Mouse (Mus musculus) stomach, embryonic 14.5 days (tissue): ENCODE results near the gene Ercc6. TPM values are rescaled to one million over a fixed set of nuclear protein-coding genes. Genes with fewer than 3 reads are reported as not detected.

ENCODE experiments used
- ATAC-seq: fragments of 200-750 bp; cut with Nextera tagmentation; 2 replicates; pipeline ENCODE4 v1.8.0; 2017; ENCODE audit warnings: low read depth, moderate TSS enrichment; ENCODE audit not compliant: insufficient number of reproducible peaks, insufficient read depth, low FRiP score
- H3K27ac ChIP-seq: fragments of 300-500 bp; sonication (generic); 2 replicates; pipeline ENCODE4 v1.5.1; 2014; ENCODE audit warnings: mild to moderate bottlenecking, low read length, moderate library complexity, mixed read lengths
- H3K27me3 ChIP-seq: fragments of 300-500 bp; sonication (generic); 2 replicates; pipeline ENCODE4 v1.6.1; 2014; ENCODE audit warnings: low read length, control low read depth, mixed read lengths; ENCODE audit not compliant: control insufficient read depth, insufficient read depth
- H3K36me3 ChIP-seq: fragments of 300-500 bp; sonication (generic); 2 replicates; pipeline ENCODE4 v1.6.1; 2014; ENCODE audit warnings: mild to moderate bottlenecking, control low read depth, low read length, moderate library complexity, mixed read lengths; ENCODE audit not compliant: control insufficient read depth, insufficient read depth
- H3K4me1 ChIP-seq: fragments of 300-500 bp; sonication (generic); 2 replicates; pipeline ENCODE4 v1.6.1; 2014; ENCODE audit warnings: low read length, control low read depth, mixed read lengths; ENCODE audit not compliant: control insufficient read depth, insufficient read depth
- H3K4me2 ChIP-seq: fragments of 300-500 bp; sonication (generic); replicated peaks from 2 replicates; pipeline ENCODE4 v1.6.1; 2014; ENCODE audit warnings: low read depth, low read length, control low read depth
- H3K4me3 ChIP-seq: fragments of 300-500 bp; sonication (generic); 2 replicates; pipeline ENCODE4 v1.5.1; 2014; ENCODE audit warnings: low read depth, low read length, control low read depth
- H3K9ac ChIP-seq: fragments of 300-500 bp; sonication (generic); replicated peaks from 2 replicates; pipeline ENCODE4 v1.6.1; 2014; ENCODE audit warnings: low read depth, mild to moderate bottlenecking, control low read depth, low read length, moderate library complexity, mixed read lengths
- H3K9me3 ChIP-seq: fragments of 300-500 bp; sonication (generic); 2 replicates; pipeline ENCODE4 v1.6.1; 2016; ENCODE audit warnings: low read depth, low read length, control low read depth; ENCODE audit not compliant: control insufficient read depth
- WGBS: fragments of 180-500 bp; shearing (Covaris S2); extraction: QIAGEN DNeasy Blood & Tissue Kit; methylation state at CpG from one replicate; pipeline ENCODE4 v1.1.7; 2014; 5-methylcytosine and 5-hydroxymethylcytosine counted together
- polyA plus RNA-seq: library from polyadenylated mRNA; unstranded; fragments of >200 nt; fragmentation: Nextera tagmentation; extraction: Ambion mirVana; gene quantifications from 2 replicates; pipeline ENCODE4 v1.2.1, GENCODE M21; 2014

Ercc6 gene
- polyA plus RNA-seq, 1 experiment from 2014 or later: 18.6 TPM

- Histone ChIP-seq H3K9me3 (no peaks in the 10 kb centered on the region), H3K27me3 (no peaks in the 10 kb centered on the region), H3K36me3 (no peaks in the 10 kb centered on the region), H3K4me1 (no peaks in the 10 kb centered on the region), H3K9ac (no peak overlapping the region), H3K4me3 (no peak overlapping the region), H3K27ac (no peak overlapping the region), H3K4me2 (no peak overlapping the region)
- no peak for ATAC-seq
- 88% methylated on average over 7 of the region's 7 CpGs for WGBS
Observed at GRCm38 (mm10) chr14:32624811-32625210, 111.5 kb downstream of the Ercc6 start.

DNA sequence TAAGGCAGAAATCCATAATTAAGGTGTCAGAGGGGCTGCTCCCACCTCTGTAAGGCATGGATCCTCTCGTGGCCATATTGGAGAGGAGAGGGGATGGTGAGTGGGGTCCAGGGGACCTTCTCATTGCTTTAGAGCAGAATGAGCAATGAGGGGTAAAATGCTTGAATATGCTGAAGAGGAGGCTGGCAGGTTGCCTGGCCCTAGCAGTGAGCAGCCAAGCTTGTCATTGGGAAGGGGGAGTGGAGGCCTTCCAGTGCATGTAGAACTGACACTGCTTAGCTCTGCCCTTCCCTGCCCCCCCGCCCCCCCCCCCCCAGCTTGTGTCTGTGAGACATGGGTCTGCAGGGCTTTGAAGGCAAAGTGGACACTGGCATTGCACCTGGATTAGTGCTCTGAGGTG is 114.0 kb downstream of the Ercc6 start:
- WGBS: 46% methylated on average over 2 of the region's 2 CpGs
- H3K36me3 ChIP-seq: no peaks in the 10 kb centered on the region
- no peaks in the 10 kb centered on the region for H3K9me3 ChIP-seq
- no peak overlapping the region for H3K9ac ChIP-seq
- H3K4me1 ChIP-seq: no peaks in the 10 kb centered on the region
- no peak overlapping the region for H3K4me3 ChIP-seq
- H3K27me3 ChIP-seq: no peaks in the 10 kb centered on the region
- ATAC-seq: no peak
- no peak overlapping the region for H3K27ac ChIP-seq
- no peak overlapping the region for H3K4me2 ChIP-seq

- Histone ChIP-seq H3K9me3 (no peaks in the 10 kb centered on the region), H3K4me2 (no peak overlapping the region)
- WGBS: 34% methylated on average over 10 of the region's 10 CpGs
Observed at GRCm38 (mm10) chr14:32628584-32628983, 115.3 kb downstream of the Ercc6 start.

More at GRCm38 (mm10) chr14:32628584-32628983, 115.3 kb downstream of the Ercc6 start:
- no peak overlapping the region for H3K27ac ChIP-seq
- H3K4me3 ChIP-seq: no peak overlapping the region
- H3K9ac ChIP-seq: no peak overlapping the region
- no peaks in the 10 kb centered on the region for H3K4me1 ChIP-seq
- ATAC-seq: no peak
- no peaks in the 10 kb centered on the region for H3K36me3 ChIP-seq
- no peaks in the 10 kb centered on the region for H3K27me3 ChIP-seq

Other genes starting within 250 kb of the Ercc6 start
- 12.5 and 13.6 TPM in 2 replicates for gene Ogdhl, start 191.5 kb upstream of the Ercc6 start, polyA plus RNA-seq
- gene 1700024G13Rik, start 125.1 kb upstream of the Ercc6 start, polyA plus RNA-seq: not detected in 2 replicates
- gene Slc18a3, start 48.7 kb upstream of the Ercc6 start, polyA plus RNA-seq: 4.9 and 5.5 TPM in 2 replicates
- 0.66 and 0.90 TPM in 2 replicates for gene Chat, start 47.5 kb upstream of the Ercc6 start, polyA plus RNA-seq
- gene Prrxl1, start 85.9 kb downstream of the Ercc6 start, polyA plus RNA-seq: 0.74 and 1.1 TPM in 2 replicates
- 0.04 and 0.06 TPM in 2 replicates for gene 3425401B19Rik, start 171.8 kb downstream of the Ercc6 start, polyA plus RNA-seq